Mouse (Mus musculus): ENCODE results near the gene S1pr4. TPM values are rescaled to one million over a fixed set of nuclear protein-coding genes. Genes with fewer than 3 reads are reported as not detected.

The S1pr4 gene
- polyA plus RNA-seq, 1 experiment: not detected

GRCm38 (mm10) chr10:81523570-81523969, 23.6 kb upstream of the S1pr4 start:
- no peak overlapping the region for H3ac ChIP-seq (ENCODE audit: control insufficient read depth, insufficient read length)
- no peak overlapping the region for H3K4me3 ChIP-seq
- no peaks in the 10 kb centered on the region for H3K79me2 ChIP-seq (ENCODE audit: control insufficient read depth, insufficient read depth)
- no peaks in the 10 kb centered on the region for H3K36me3 ChIP-seq (ENCODE audit: control insufficient read depth, insufficient read depth)
- no peak overlapping the region for H3K4me2 ChIP-seq (ENCODE audit: low read depth)
- TF ChIP-seq MYOG (IDR thresholded peaks at IDR 0.05; ENCODE audit: control insufficient read depth in 1 of 3, insufficient read depth in 1 of 3, insufficient read length in 2 of 3, low read depth in 2 of 3) (no peak), TCF12 (IDR thresholded peaks at IDR 0.05; ENCODE audit: insufficient read depth, poor library complexity, severe bottlenecking) (no peak), POLR2A (IDR thresholded peaks at IDR 0.05; ENCODE audit: insufficient read length, low read depth) (no peak), CEBPB (IDR thresholded peaks at IDR 0.05; ENCODE audit: insufficient read depth, poor library complexity, severe bottlenecking) (no peak), REST (IDR thresholded peaks at IDR 0.05; ENCODE audit: insufficient read depth, insufficient read length) (no peak)
- peaks cover 7% of the 10 kb centered on the region for H3K27me3 ChIP-seq (ENCODE audit: control insufficient read depth, insufficient read depth, insufficient read length)

DNA sequence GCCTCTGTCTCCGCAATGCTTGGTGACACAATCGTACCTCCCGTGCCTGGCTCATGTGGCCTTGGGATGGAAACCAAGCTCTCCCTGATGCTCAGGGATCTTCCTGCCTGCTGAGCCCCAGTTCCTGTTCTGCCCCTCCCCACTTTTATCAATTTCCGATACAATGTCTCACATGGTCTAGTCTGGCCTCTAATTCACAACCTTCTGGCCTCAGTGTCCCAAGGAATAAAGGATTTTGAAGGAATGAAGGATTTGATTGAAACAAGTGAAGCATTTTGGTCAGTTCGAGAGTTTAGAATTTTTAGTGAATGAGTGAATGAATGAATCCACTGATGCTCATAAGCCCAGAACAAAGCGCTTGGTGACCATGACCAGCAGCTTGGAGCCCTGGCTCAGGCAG, 23.2 kb upstream of the S1pr4 start:
- Histone ChIP-seq H3K27me3 (ENCODE audit: control insufficient read depth, insufficient read depth, insufficient read length) (peaks cover 7% of the 10 kb centered on the region), H3K4me3 (no peak overlapping the region), H3ac (ENCODE audit: control insufficient read depth, insufficient read length) (no peak overlapping the region), H3K79me2 (ENCODE audit: control insufficient read depth, insufficient read depth) (no peaks in the 10 kb centered on the region), H3K4me2 (ENCODE audit: low read depth) (no peak overlapping the region), H3K36me3 (ENCODE audit: control insufficient read depth, insufficient read depth) (no peaks in the 10 kb centered on the region)
- TF ChIP-seq POLR2AphosphoS2 (IDR thresholded peaks at IDR 0.05; ENCODE audit: insufficient read length, low read depth): no peak
- no peak for TF ChIP-seq TCF12 (IDR thresholded peaks at IDR 0.05; ENCODE audit: insufficient read depth, poor library complexity, severe bottlenecking)
- no peak for TF ChIP-seq SRF (IDR thresholded peaks at IDR 0.05; ENCODE audit: control insufficient read depth, insufficient read length, low read depth)
- no peak for TF ChIP-seq E2F4 (IDR thresholded peaks at IDR 0.05; ENCODE audit: insufficient read depth)
- no peak for TF ChIP-seq REST (IDR thresholded peaks at IDR 0.05; ENCODE audit: insufficient read depth, insufficient read length)
- TF ChIP-seq USF1 (IDR thresholded peaks at IDR 0.05; ENCODE audit: low read depth): no peak
- TF ChIP-seq POLR2A (IDR thresholded peaks at IDR 0.05; ENCODE audit: insufficient read length, low read depth): no peak
- TF ChIP-seq MYOG (IDR thresholded peaks at IDR 0.05; ENCODE audit: control insufficient read depth in 1 of 3, insufficient read depth in 1 of 3, insufficient read length in 2 of 3, low read depth in 2 of 3): no peak
- no peak for TF ChIP-seq TCF3 (IDR thresholded peaks at IDR 0.05; ENCODE audit: insufficient read length, low read depth)
- no peak for TF ChIP-seq CEBPB (IDR thresholded peaks at IDR 0.05; ENCODE audit: insufficient read depth, poor library complexity, severe bottlenecking)
- TF ChIP-seq MAX (IDR thresholded peaks at IDR 0.05; ENCODE audit: low read depth): no peak
- TF ChIP-seq MYOD1 (IDR thresholded peaks at IDR 0.05; ENCODE audit: control insufficient read depth in 1 of 3, insufficient read length in 2 of 3, low read depth in 2 of 3): no peak

DNA sequence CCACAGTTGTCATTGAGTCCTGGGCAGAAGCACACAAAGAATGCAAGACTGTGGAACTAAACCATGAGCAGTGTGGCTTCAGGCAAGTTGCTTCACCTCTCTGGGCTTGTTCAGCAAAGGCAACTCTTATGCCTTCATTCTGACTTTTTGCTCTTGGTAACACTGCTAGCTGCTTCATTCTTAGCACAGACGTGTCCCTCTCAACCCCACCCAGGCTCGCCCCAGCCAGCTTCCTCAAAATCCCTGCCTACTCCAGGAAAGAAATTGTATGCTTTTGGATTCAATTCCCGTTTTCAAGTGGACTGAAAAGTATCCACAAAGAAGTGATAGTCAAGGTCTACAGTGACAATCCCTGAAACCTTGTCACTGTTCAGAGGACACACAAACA, 20.0 kb upstream of the S1pr4 start:
- Histone ChIP-seq H3K4me3 (no peak overlapping the region), H3K36me3 (ENCODE audit: control insufficient read depth, insufficient read depth) (no peaks in the 10 kb centered on the region), H3ac (ENCODE audit: control insufficient read depth, insufficient read length) (no peak overlapping the region), H3K79me2 (ENCODE audit: control insufficient read depth, insufficient read depth) (no peaks in the 10 kb centered on the region), H3K27me3 (ENCODE audit: control insufficient read depth, insufficient read depth, insufficient read length) (peaks cover 7% of the 10 kb centered on the region), H3K4me2 (ENCODE audit: low read depth) (no peak overlapping the region)
- no peak for TF ChIP-seq SRF (IDR thresholded peaks at IDR 0.05; ENCODE audit: control insufficient read depth, insufficient read length, low read depth)
- no peak for TF ChIP-seq REST (IDR thresholded peaks at IDR 0.05; ENCODE audit: insufficient read depth, insufficient read length)
- no peak for TF ChIP-seq POLR2A (IDR thresholded peaks at IDR 0.05; ENCODE audit: insufficient read length, low read depth)
- TF ChIP-seq E2F4 (IDR thresholded peaks at IDR 0.05; ENCODE audit: insufficient read depth): no peak
- TF ChIP-seq MYOD1 (IDR thresholded peaks at IDR 0.05; ENCODE audit: control insufficient read depth in 1 of 3, insufficient read length in 2 of 3, low read depth in 2 of 3): no peak
- no peak for TF ChIP-seq MYOG (IDR thresholded peaks at IDR 0.05; ENCODE audit: control insufficient read depth in 1 of 3, insufficient read depth in 1 of 3, insufficient read length in 2 of 3, low read depth in 2 of 3)
- no peak for TF ChIP-seq TCF12 (IDR thresholded peaks at IDR 0.05; ENCODE audit: insufficient read depth, poor library complexity, severe bottlenecking)
- no peak for TF ChIP-seq TCF3 (IDR thresholded peaks at IDR 0.05; ENCODE audit: insufficient read length, low read depth)
- no peak for TF ChIP-seq CEBPB (IDR thresholded peaks at IDR 0.05; ENCODE audit: insufficient read depth, poor library complexity, severe bottlenecking)
- no peak for TF ChIP-seq POLR2AphosphoS2 (IDR thresholded peaks at IDR 0.05; ENCODE audit: insufficient read length, low read depth)
- TF ChIP-seq MAX (IDR thresholded peaks at IDR 0.05; ENCODE audit: low read depth): no peak
- TF ChIP-seq USF1 (IDR thresholded peaks at IDR 0.05; ENCODE audit: low read depth): no peak

DNA sequence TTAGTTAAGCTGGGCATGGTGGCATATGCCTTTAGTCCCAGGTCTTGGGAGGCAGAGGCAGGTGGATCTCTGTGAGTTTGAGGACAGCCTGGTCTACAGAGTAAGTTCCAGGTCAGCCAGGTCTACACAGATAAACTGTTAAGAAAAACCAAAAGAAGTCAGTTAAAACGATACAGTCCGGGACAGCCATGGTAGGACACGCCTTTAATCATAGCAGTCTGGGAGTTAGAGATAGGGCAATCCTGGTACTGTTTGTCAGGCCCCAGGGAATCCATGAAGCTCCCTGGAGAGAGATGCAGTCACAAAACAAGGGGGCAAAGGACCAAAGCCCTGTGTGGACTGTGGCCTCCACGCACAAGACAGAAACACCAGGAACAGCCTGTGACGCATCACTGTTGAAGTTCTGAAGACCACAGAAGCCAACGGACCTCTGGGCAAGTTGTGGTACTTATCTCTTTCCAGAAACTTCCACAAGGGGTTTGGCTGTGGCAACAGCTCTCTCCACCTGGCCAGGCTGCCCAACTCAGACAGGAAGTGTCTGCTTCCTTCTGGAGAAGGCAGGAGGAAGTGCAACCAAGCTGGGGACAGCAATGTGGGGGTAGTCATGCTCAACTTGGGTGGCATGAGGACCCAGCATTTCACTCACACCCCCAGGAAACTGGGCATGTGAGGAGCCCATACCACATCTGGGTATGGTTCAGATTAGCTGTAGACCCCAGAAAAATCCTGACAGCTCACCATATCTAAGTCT, 19.5 kb upstream of the S1pr4 start:
- TF ChIP-seq POLR2AphosphoS2 (IDR thresholded peaks at IDR 0.05; ENCODE audit: insufficient read length, low read depth): no peak
- no peak for TF ChIP-seq MYOG (IDR thresholded peaks at IDR 0.05; ENCODE audit: control insufficient read depth in 1 of 3, insufficient read depth in 1 of 3, insufficient read length in 2 of 3, low read depth in 2 of 3)
- no peak for TF ChIP-seq MAX (IDR thresholded peaks at IDR 0.05; ENCODE audit: low read depth)
- no peak for TF ChIP-seq SRF (IDR thresholded peaks at IDR 0.05; ENCODE audit: control insufficient read depth, insufficient read length, low read depth)
- TF ChIP-seq CEBPB (IDR thresholded peaks at IDR 0.05; ENCODE audit: insufficient read depth, poor library complexity, severe bottlenecking): no peak
- TF ChIP-seq USF1 (IDR thresholded peaks at IDR 0.05; ENCODE audit: low read depth): no peak
- no peak for TF ChIP-seq E2F4 (IDR thresholded peaks at IDR 0.05; ENCODE audit: insufficient read depth)
- TF ChIP-seq MYOD1 (IDR thresholded peaks at IDR 0.05; ENCODE audit: control insufficient read depth in 1 of 3, insufficient read length in 2 of 3, low read depth in 2 of 3): no peak
- no peak for TF ChIP-seq REST (IDR thresholded peaks at IDR 0.05; ENCODE audit: insufficient read depth, insufficient read length)
- H3K27me3 ChIP-seq (ENCODE audit: control insufficient read depth, insufficient read depth, insufficient read length): peaks cover 7% of the 10 kb centered on the region
- no peaks in the 10 kb centered on the region for H3K79me2 ChIP-seq (ENCODE audit: control insufficient read depth, insufficient read depth)
- H3K4me2 ChIP-seq (ENCODE audit: low read depth): no peak overlapping the region
- H3K4me3 ChIP-seq: no peak overlapping the region
- H3K36me3 ChIP-seq (ENCODE audit: control insufficient read depth, insufficient read depth): no peaks in the 10 kb centered on the region
- H3ac ChIP-seq (ENCODE audit: control insufficient read depth, insufficient read length): no peak overlapping the region

All from myocyte (in vitro differentiated cells).